Mouse (Mus musculus) ES-Bruce4 (cell line): ENCODE data around the gene Ift27. TPM values are rescaled to one million over a fixed set of nuclear protein-coding genes. Genes with fewer than 3 reads are reported as not detected.

Source experiments
- H3K27ac ChIP-seq: 2 replicates; pipeline ENCODE4 v1.5.1; 2012; ENCODE audit warnings: low read length, inconsistent platforms; ENCODE audit not compliant: insufficient read depth
- H3K27me3 ChIP-seq: 2 replicates; pipeline ENCODE4 v1.6.1; 2012; ENCODE audit warnings: mild to moderate bottlenecking, low read length, inconsistent platforms; ENCODE audit not compliant: control insufficient read depth, poor library complexity, insufficient read depth, severe bottlenecking
- H3K36me3 ChIP-seq: 2 replicates; pipeline ENCODE4 v1.6.1; 2012; ENCODE audit warnings: inconsistent platforms, mild to moderate bottlenecking, low read length, moderate library complexity; ENCODE audit not compliant: control insufficient read depth, poor library complexity, insufficient read depth, severe bottlenecking
- H3K4me1 ChIP-seq: one replicate; pipeline ENCODE4 v1.8.1; 2011; ENCODE audit warnings: low read length; ENCODE audit not compliant: control insufficient read depth, insufficient read depth
- H3K4me3 ChIP-seq: 2 replicates; pipeline ENCODE4 v1.5.1; 2011; ENCODE audit warnings: low read depth, mild to moderate bottlenecking, low read length
- H3K9ac ChIP-seq: 2 replicates; pipeline ENCODE4 v1.6.1; 2012; ENCODE audit warnings: low read depth, mild to moderate bottlenecking, inconsistent platforms; ENCODE audit not compliant: poor library complexity, severe bottlenecking
- H3K9me3 ChIP-seq: replicated peaks from 2 replicates; pipeline ENCODE4 v1.6.1; 2012; ENCODE audit warnings: mild to moderate bottlenecking, low read length, inconsistent platforms; ENCODE audit not compliant: control insufficient read depth, poor library complexity, insufficient read depth, severe bottlenecking
- CTCF ChIP-seq: IDR thresholded peaks from one replicate; pipeline ENCODE4 v1.8.1; 2011; ENCODE audit warnings: low read depth, low read length
- EP300 ChIP-seq: IDR thresholded peaks from 2 replicates; pipeline ENCODE4 v1.6.1; 2011; ENCODE audit warnings: low read depth, low read length; ENCODE audit not compliant: insufficient read depth
- POLR2A ChIP-seq: IDR thresholded peaks from one replicate; pipeline ENCODE4 v1.8.1; 2011; ENCODE audit warnings: low read length; ENCODE audit not compliant: insufficient read depth
- polyA plus RNA-seq: library from polyadenylated mRNA; stranded (reverse); fragments of >200 nt; gene quantifications from 2 replicates; pipeline ENCODE4 v1.2.4, GENCODE M21; 2011; ENCODE audit warnings: low read depth; ENCODE audit not compliant: missing spikeins, insufficient read depth, insufficient read length

Ift27 gene
- 19.4 and 19.8 TPM in 2 replicates for polyA plus RNA-seq

DNA sequence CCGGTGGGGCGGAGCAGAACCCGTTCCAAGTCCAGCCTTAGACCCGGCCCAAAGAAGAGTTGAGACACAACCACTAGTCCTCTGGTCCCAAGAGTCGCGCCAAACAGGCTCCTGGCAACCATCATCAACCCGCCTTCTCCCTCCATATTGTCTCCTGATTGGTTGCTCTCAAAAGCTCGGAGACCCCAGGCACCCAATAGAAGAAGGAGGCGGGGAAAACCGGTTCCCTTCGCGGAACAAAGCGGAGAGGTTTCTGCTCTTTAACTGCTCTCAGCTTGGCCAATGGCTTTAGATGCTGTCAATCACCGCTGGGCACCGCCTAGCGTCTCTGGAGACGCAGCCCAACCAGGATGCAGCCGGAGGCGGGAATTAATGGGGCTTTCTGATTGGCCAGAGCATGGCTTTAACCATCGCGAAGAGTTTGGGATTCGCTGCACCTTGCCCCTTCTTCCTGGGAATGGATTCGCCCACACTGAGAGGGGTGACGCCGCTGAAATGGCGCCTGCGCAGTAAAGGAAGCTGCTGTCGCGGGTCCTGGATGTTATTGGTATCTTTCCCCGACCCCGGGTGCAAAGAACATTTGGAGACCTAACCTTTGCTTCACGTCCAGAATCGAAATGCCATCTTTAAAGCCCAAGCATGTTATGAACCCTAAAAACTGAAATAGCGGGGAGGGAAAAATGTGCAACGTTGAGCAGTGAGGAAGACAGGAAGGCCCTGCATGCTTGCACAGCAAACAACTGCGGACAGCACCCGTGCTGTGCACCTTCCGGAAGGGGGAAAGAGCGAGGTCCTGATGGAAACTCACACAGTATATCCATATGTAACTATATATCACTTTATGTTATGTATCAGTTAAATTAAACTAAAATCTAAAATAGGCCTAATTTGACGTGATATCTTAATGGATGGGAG lies at the start of gene Ift27:
Gene Ift27, minus strand, starts transcription at position 136 of the 915 bp plus-strand sequence.
- peak within 1 kb of the TSS; percentile 97 for H3K4me3 ChIP-seq
- H3K9ac ChIP-seq = peak within 1 kb of the TSS; percentile 51
- H3K9me3 ChIP-seq = no peaks in the 10 kb centered on the region
- H3K27ac ChIP-seq = no peak within 1 kb of the TSS
- no peak for TF ChIP-seq POLR2A
- no peak for TF ChIP-seq EP300
- TF ChIP-seq CTCF = no peak
- H3K27me3 ChIP-seq = no peaks in the 10 kb centered on the region
- H3K4me1 ChIP-seq = no peaks in the 10 kb centered on the region
- H3K36me3 ChIP-seq = no peaks in the 10 kb centered on the region

DNA sequence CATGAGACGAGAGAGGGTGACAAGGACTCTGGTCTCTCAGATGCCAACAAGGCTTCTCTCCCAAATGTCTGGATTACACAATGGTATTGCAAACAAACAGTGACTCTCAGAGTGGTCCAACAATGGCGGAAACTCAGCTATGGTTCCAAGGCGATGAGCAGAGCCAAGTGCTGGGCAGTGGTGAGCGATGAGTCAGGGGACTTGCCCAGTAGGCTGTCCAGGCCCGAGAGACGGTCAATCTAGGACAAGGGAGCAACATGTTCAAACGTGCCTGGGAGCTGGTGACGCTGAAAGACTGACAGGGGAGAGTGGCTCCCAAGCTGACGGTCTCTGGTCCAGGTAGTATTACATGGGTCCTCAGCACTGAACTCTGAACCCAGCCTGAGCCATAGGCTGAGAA lies 41.4 kb upstream of the Ift27 start:
- Histone ChIP-seq H3K27me3 (no peaks in the 10 kb centered on the region), H3K4me3 (no peak overlapping the region), H3K9ac (no peak overlapping the region), H3K9me3 (no peaks in the 10 kb centered on the region), H3K4me1 (no peaks in the 10 kb centered on the region), H3K27ac (no peak overlapping the region), H3K36me3 (no peaks in the 10 kb centered on the region)
- TF ChIP-seq CTCF (no peak), POLR2A (no peak)

DNA sequence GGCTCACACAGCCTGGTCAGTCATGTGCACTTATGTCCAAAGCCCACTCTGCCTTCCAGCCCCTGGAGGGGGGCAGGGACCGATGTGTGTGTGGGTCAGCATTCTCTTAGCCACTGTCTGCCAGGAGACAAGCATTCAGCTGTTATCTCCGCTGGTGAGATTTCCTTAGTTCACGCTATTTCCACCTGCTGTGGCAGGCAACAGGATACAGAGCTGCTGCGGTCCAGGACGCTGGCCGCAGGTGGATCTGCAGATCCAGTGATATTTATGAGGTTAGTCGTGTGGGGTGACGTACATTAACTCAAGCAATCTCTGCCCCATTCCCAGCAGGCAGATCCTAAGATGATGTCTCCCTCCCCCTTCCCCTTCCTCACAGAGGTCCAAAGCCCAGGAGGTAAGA lies 37.5 kb upstream of the Ift27 start:
- Histone ChIP-seq H3K9ac (no peak overlapping the region), H3K4me1 (no peaks in the 10 kb centered on the region), H3K27ac (no peak overlapping the region), H3K27me3 (no peaks in the 10 kb centered on the region), H3K36me3 (no peaks in the 10 kb centered on the region), H3K9me3 (no peaks in the 10 kb centered on the region), H3K4me3 (no peak overlapping the region)
- TF ChIP-seq POLR2A (no peak), EP300 (no peak)

DNA sequence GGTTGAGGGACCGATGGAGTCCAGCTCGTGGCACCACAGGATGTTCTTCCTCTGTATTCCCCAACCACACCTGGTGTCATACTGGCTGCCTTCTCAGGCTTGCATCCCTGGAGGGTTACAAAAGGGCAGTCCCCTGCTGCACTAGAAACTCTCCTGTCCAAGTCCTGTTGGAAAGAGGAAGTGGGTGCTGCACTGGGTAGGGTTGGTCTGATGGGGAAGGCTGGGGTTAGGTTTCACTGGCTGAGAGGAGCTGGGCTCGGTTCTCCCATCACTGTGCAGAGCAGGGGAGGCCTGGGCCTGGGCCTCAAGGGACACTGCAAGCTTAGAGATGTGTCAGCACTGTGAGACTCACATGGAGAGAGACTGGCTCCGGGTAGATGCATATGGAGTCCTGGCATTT lies 36.3 kb upstream of the Ift27 start:
- Histone ChIP-seq H3K9ac (no peak overlapping the region), H3K36me3 (no peaks in the 10 kb centered on the region), H3K27me3 (no peaks in the 10 kb centered on the region), H3K4me3 (no peak overlapping the region), H3K27ac (no peak overlapping the region), H3K4me1 (no peaks in the 10 kb centered on the region), H3K9me3 (no peaks in the 10 kb centered on the region)
- TF ChIP-seq POLR2A (no peak), EP300 (no peak), CTCF (no peak)

DNA sequence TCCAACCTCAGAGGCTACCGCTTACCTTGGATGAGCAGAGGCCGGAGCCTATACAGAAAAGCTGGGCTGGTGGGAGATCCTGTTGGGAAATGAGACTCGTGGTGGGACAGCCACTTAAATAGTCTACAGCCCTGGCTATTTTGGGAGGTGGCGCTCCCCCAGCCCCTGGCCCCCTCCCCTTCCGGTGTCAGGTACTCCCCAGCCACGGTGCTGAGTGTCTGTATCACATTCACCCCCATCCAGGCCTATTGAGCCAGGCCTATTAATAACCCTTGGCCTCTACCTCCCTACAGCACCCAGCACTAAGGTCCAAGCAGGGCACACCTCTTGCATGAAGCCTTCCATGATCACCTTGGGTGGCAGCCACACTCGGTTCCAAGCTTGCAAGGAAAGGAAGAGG lies 32.4 kb upstream of the Ift27 start, which contains the start of gene Pvalb:
Gene Pvalb, minus strand, starts transcription at position 89 of the 400 bp plus-strand sequence.
- no peak within 1 kb of the TSS for H3K27ac ChIP-seq
- TF ChIP-seq POLR2A = no peak
- no peak for TF ChIP-seq CTCF
- no peak for TF ChIP-seq EP300
- no peak within 1 kb of the TSS for H3K4me3 ChIP-seq
- H3K36me3 ChIP-seq = no peaks in the 10 kb centered on the region
- H3K9me3 ChIP-seq = no peaks in the 10 kb centered on the region
- no peaks in the 10 kb centered on the region for H3K27me3 ChIP-seq
- no peaks in the 10 kb centered on the region for H3K4me1 ChIP-seq
- no peak within 1 kb of the TSS for H3K9ac ChIP-seq

DNA sequence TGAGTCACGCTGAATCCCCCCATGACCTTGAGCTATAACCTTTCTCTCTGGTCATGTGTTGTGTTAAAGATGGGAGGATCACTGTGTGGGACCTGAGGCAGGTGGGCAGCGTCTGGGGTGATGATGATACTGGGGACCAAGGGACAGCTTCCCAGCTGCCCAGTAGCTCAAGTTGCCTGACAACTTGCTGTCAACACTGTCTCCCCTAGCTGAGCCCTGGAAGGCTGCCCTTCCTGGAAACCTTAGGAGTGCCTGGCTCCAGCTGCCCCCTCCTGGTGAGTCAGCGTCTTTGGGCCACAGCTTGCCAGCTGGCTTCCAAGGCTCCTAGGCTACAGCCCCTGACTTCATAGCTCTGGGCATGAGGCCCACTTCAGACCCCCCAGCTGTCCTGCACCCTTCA lies 31.3 kb upstream of the Ift27 start:
- TF ChIP-seq EP300 (no peak), POLR2A (no peak), CTCF (no peak)
- Histone ChIP-seq H3K27ac (no peak overlapping the region), H3K36me3 (no peaks in the 10 kb centered on the region), H3K27me3 (no peaks in the 10 kb centered on the region), H3K9ac (no peak overlapping the region), H3K4me3 (no peak overlapping the region), H3K9me3 (no peaks in the 10 kb centered on the region), H3K4me1 (no peaks in the 10 kb centered on the region)
